Mouse (Mus musculus) lung, adult 2 months (tissue): Measurements from ENCODE around the gene Bbx. TPM values are rescaled to one million over a fixed set of nuclear protein-coding genes. Genes with fewer than 3 reads are reported as not detected.

ENCODE experiments used
- DNase-seq: peaks from one replicate; pipeline ENCODE4 v3.0.0; 2022
- H3K4me1 ChIP-seq: fragments of 200-500 bp; 2 replicates; pipeline ENCODE4 v1.6.1; 2011; ENCODE audit warnings: low read length; ENCODE audit not compliant: control insufficient read depth, insufficient read depth
- H3K4me3 ChIP-seq: fragments of 200-500 bp; replicated peaks from 2 replicates; pipeline ENCODE3; 2011; ENCODE audit warnings: low read depth, mild to moderate bottlenecking, control low read depth, low read length; ENCODE audit errors: extremely low read depth
- CTCF ChIP-seq: fragments of 200-500 bp; IDR thresholded peaks from 2 replicates; pipeline ENCODE4 v1.5.1; 2011; ENCODE audit warnings: mild to moderate bottlenecking, low read length, control low read depth; ENCODE audit not compliant: insufficient read depth
- POLR2A ChIP-seq: fragments of 200-500 bp; IDR thresholded peaks from 2 replicates; pipeline ENCODE4 v1.6.1; 2011; ENCODE audit warnings: low read depth, mild to moderate bottlenecking, control low read depth, low read length, borderline replicate concordance; ENCODE audit errors: extremely low read depth
- WGBS: fragments of 180-500 bp; shearing (Covaris S2); methylation state at CpG from one replicate; pipeline ENCODE4 v1.1.7; 2018; 5-methylcytosine and 5-hydroxymethylcytosine counted together
- polyA plus RNA-seq: library from polyadenylated mRNA; depleted of rRNA; stranded (reverse); fragments of >200 nt; gene quantifications from 2 replicates; pipeline ENCODE4 v1.2.3, GENCODE M21; 2012; rRNA removed

Gene Bbx
- polyA plus RNA-seq, 1 experiment: 6.8 TPM

GRCm38 (mm10) chr16:50160418-50161271, 271.5 kb downstream of the Bbx start:
- TF ChIP-seq POLR2A: no peak
- TF ChIP-seq CTCF: no peak
- Histone ChIP-seq H3K4me3 (no peak overlapping the region), H3K4me1 (no peaks in the 10 kb centered on the region)
- DNase-seq: no peak
- 92% methylated on average over 11 of the region's 11 CpGs for WGBS

- no peak overlapping the region for H3K4me3 ChIP-seq
- TF ChIP-seq POLR2A: no peak
- no peak for TF ChIP-seq CTCF
- WGBS: 86% methylated on average over 5 of the region's 5 CpGs
- H3K4me1 ChIP-seq: no peaks in the 10 kb centered on the region
- no peak for DNase-seq
Observed at GRCm38 (mm10) chr16:50158546-50158945, 273.6 kb downstream of the Bbx start.

GRCm38 (mm10) chr16:50149606-50150005, 282.6 kb downstream of the Bbx start:
- TF ChIP-seq POLR2A: no peak
- TF ChIP-seq CTCF: no peak
- 86% methylated on average over 4 of the region's 4 CpGs for WGBS
- no peak for DNase-seq
- Histone ChIP-seq H3K4me3 (no peak overlapping the region), H3K4me1 (no peaks in the 10 kb centered on the region)

DNA sequence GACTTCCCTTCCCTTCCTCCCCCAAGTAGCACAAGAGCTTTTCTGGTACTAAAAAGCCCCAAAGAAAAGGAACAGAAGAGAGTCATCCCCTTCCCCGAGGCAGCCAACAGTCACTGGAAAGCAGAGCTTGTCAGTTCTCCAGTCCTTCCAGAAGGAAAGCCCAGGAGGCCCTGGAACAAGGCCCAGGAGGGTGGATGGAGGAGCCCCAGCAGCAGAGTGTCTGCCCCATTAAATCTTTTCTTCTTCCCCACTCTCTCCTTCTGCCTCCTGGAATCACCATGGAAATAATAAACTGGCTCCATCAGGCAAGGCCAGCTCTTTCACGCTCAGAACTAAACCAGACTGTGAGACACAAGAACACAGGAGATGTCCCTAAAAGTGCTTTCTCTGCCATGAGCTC, 284.3 kb downstream of the Bbx start:
- TF ChIP-seq POLR2A (no peak), CTCF (no peak)
- DNase-seq: no peak
- no peak overlapping the region for H3K4me3 ChIP-seq
- WGBS: 76% methylated on average over 2 of the region's 2 CpGs
- no peaks in the 10 kb centered on the region for H3K4me1 ChIP-seq

Other genes with a start within 250 kb of the Bbx start
- not detected in 2 replicates for gene Ccdc54, start 158.8 kb upstream of the Bbx start, polyA plus RNA-seq